Mouse (Mus musculus): Measurements from ENCODE around the gene Boc. TPM values are rescaled to one million over a fixed set of nuclear protein-coding genes. Genes with fewer than 3 reads are reported as not detected.

The Boc gene
- polyA plus RNA-seq, 1 experiment: not detected

- TF ChIP-seq CTCF (IDR thresholded peaks at IDR 0.05; ENCODE audit: insufficient read depth, low read depth, low read length): no peak
- TF ChIP-seq POLR2A (IDR thresholded peaks at IDR 0.05; ENCODE audit: insufficient read depth, low read depth, low read length): no peak
- WGBS: 58% methylated on average over 8 of the region's 8 CpGs
- peaks cover 26% of the 10 kb centered on the region for H3K4me1 ChIP-seq (ENCODE audit: control insufficient read depth, insufficient read depth, low read length)
- no peak overlapping the region for H3K27ac ChIP-seq (ENCODE audit: insufficient read depth, low read depth, low read length)
- H3K4me3 ChIP-seq (ENCODE audit: insufficient read depth, low read depth, low read length): no peak overlapping the region
Measured at GRCm38 (mm10) chr16:44533522-44533921, 25.2 kb downstream of the Boc start.

- TF ChIP-seq POLR2A (IDR thresholded peaks at IDR 0.05; ENCODE audit: insufficient read depth, low read depth, low read length): no peak
- TF ChIP-seq CTCF (IDR thresholded peaks at IDR 0.05; ENCODE audit: insufficient read depth, low read depth, low read length): no peak
- Histone ChIP-seq H3K4me1 (ENCODE audit: control insufficient read depth, insufficient read depth, low read length) (peaks cover 23% of the 10 kb centered on the region), H3K27ac (ENCODE audit: insufficient read depth, low read depth, low read length) (no peak overlapping the region), H3K4me3 (ENCODE audit: insufficient read depth, low read depth, low read length) (no peak overlapping the region)
- WGBS: 53% methylated on average over 16 of the region's 16 CpGs
Measured at GRCm38 (mm10) chr16:44532851-44533250, 25.8 kb downstream of the Boc start.

- 47% methylated on average over 12 of the region's 12 CpGs for WGBS
- H3K4me1 ChIP-seq (ENCODE audit: control insufficient read depth, insufficient read depth, low read length): peaks cover 24% of the 10 kb centered on the region
- TF ChIP-seq POLR2A (IDR thresholded peaks at IDR 0.05; ENCODE audit: insufficient read depth, low read depth, low read length): no peak
- no peak for TF ChIP-seq CTCF (IDR thresholded peaks at IDR 0.05; ENCODE audit: insufficient read depth, low read depth, low read length)
- 0 out of 2 replicates have a peak overlapping the region, but pooled peaks have one; percentile 31 for H3K4me3 ChIP-seq (ENCODE audit: insufficient read depth, low read depth, low read length)
- H3K27ac ChIP-seq (ENCODE audit: insufficient read depth, low read depth, low read length): no peak overlapping the region
Measured at GRCm38 (mm10) chr16:44531239-44531797, 27.4 kb downstream of the Boc start.

- TF ChIP-seq CTCF (IDR thresholded peaks at IDR 0.05; ENCODE audit: insufficient read depth, low read depth, low read length) (no peak), POLR2A (IDR thresholded peaks at IDR 0.05; ENCODE audit: insufficient read depth, low read depth, low read length) (no peak)
- Histone ChIP-seq H3K4me3 (ENCODE audit: insufficient read depth, low read depth, low read length) (peak overlapping the region; percentile 31), H3K4me1 (ENCODE audit: control insufficient read depth, insufficient read depth, low read length) (peaks cover 21% of the 10 kb centered on the region), H3K27ac (ENCODE audit: insufficient read depth, low read depth, low read length) (no peak overlapping the region)
- 15% methylated on average over 7 of the region's 7 CpGs for WGBS
Measured at GRCm38 (mm10) chr16:44530829-44531228, 27.9 kb downstream of the Boc start.

- Histone ChIP-seq H3K4me1 (ENCODE audit: control insufficient read depth, insufficient read depth, low read length) (peaks cover 21% of the 10 kb centered on the region), H3K4me3 (ENCODE audit: insufficient read depth, low read depth, low read length) (no peak overlapping the region), H3K27ac (ENCODE audit: insufficient read depth, low read depth, low read length) (no peak overlapping the region)
- 53% methylated on average over 9 of the region's 9 CpGs for WGBS
- TF ChIP-seq POLR2A (IDR thresholded peaks at IDR 0.05; ENCODE audit: insufficient read depth, low read depth, low read length) (no peak), CTCF (IDR thresholded peaks at IDR 0.05; ENCODE audit: insufficient read depth, low read depth, low read length) (no peak)
Measured at GRCm38 (mm10) chr16:44530191-44530590, 28.5 kb downstream of the Boc start.

GRCm38 (mm10) chr16:44529691-44530090, 29.0 kb downstream of the Boc start:
- H3K4me1 ChIP-seq (ENCODE audit: control insufficient read depth, insufficient read depth, low read length): peaks cover 21% of the 10 kb centered on the region
- no peak overlapping the region for H3K27ac ChIP-seq (ENCODE audit: insufficient read depth, low read depth, low read length)
- 64% methylated on average over 8 of the region's 8 CpGs for WGBS
- no peak overlapping the region for H3K4me3 ChIP-seq (ENCODE audit: insufficient read depth, low read depth, low read length)
- TF ChIP-seq POLR2A (IDR thresholded peaks at IDR 0.05; ENCODE audit: insufficient read depth, low read depth, low read length) (no peak), CTCF (IDR thresholded peaks at IDR 0.05; ENCODE audit: insufficient read depth, low read depth, low read length) (no peak)

GRCm38 (mm10) chr16:44528955-44529354, 29.7 kb downstream of the Boc start:
- no peak overlapping the region for H3K27ac ChIP-seq (ENCODE audit: insufficient read depth, low read depth, low read length)
- H3K4me1 ChIP-seq (ENCODE audit: control insufficient read depth, insufficient read depth, low read length): peaks cover 21% of the 10 kb centered on the region
- no peak overlapping the region for H3K4me3 ChIP-seq (ENCODE audit: insufficient read depth, low read depth, low read length)
- TF ChIP-seq CTCF (IDR thresholded peaks at IDR 0.05; ENCODE audit: insufficient read depth, low read depth, low read length): no peak
- TF ChIP-seq POLR2A (IDR thresholded peaks at IDR 0.05; ENCODE audit: insufficient read depth, low read depth, low read length): no peak
- WGBS: 89% methylated on average over 7 of the region's 7 CpGs

GRCm38 (mm10) chr16:44527218-44527905, 31.3 kb downstream of the Boc start:
- WGBS: 48% methylated on average over 11 of the region's 11 CpGs
- Histone ChIP-seq H3K27ac (ENCODE audit: insufficient read depth, low read depth, low read length) (no peak overlapping the region), H3K4me3 (ENCODE audit: insufficient read depth, low read depth, low read length) (no peak overlapping the region), H3K4me1 (ENCODE audit: control insufficient read depth, insufficient read depth, low read length) (peaks cover 15% of the 10 kb centered on the region)
- TF ChIP-seq CTCF (IDR thresholded peaks at IDR 0.05; ENCODE audit: insufficient read depth, low read depth, low read length) (no peak), POLR2A (IDR thresholded peaks at IDR 0.05; ENCODE audit: insufficient read depth, low read depth, low read length) (no peak)

- Histone ChIP-seq H3K4me1 (ENCODE audit: control insufficient read depth, insufficient read depth, low read length) (peaks cover 15% of the 10 kb centered on the region), H3K27ac (ENCODE audit: insufficient read depth, low read depth, low read length) (no peak overlapping the region), H3K4me3 (ENCODE audit: insufficient read depth, low read depth, low read length) (no peak overlapping the region)
- TF ChIP-seq CTCF (IDR thresholded peaks at IDR 0.05; ENCODE audit: insufficient read depth, low read depth, low read length) (no peak), POLR2A (IDR thresholded peaks at IDR 0.05; ENCODE audit: insufficient read depth, low read depth, low read length) (no peak)
- 51% methylated on average over 12 of the region's 12 CpGs for WGBS
Measured at GRCm38 (mm10) chr16:44526689-44527088, 32.0 kb downstream of the Boc start.

Data from olfactory bulb, adult 2 months (tissue).